Mouse (Mus musculus) retina, adult 2 months (tissue): ENCODE measurements around the gene Mapk1.
A peak's percentile ranks its signal among the peaks of the same experiment; 100 is the strongest.
"Not testable (repeated sequence)": the region's sequence is repeated elsewhere in the genome, so short reads cannot be mapped to it uniquely, and the experiment has no call there.

Experiments used
- DNase-seq: peaks from one replicate; pipeline ENCODE4 v3.0.0-alpha.2; 2012; ENCODE audit warnings: low read depth, low spot score

The Mapk1 gene

GRCm38 (mm10) chr16:16983131-16983533, at the start of gene Mapk1:
Gene Mapk1, plus strand, starts transcription at chr16:16983382.
- peak; percentile 84 for DNase-seq

- no peak for DNase-seq
Measured at GRCm38 (mm10) chr16:16939543-16939942, 43.6 kb upstream of the Mapk1 start.

- no peak for DNase-seq
Measured at GRCm38 (mm10) chr16:16941078-16941477, 42.1 kb upstream of the Mapk1 start.

- DNase-seq: no peak
Measured at GRCm38 (mm10) chr16:16958575-16958974, 24.6 kb upstream of the Mapk1 start.

GRCm38 (mm10) chr16:16959907-16960306, 23.3 kb upstream of the Mapk1 start:
- no peak for DNase-seq

GRCm38 (mm10) chr16:16965149-16965548, 18.0 kb upstream of the Mapk1 start:
- no peak for DNase-seq

- no peak for DNase-seq
Measured at GRCm38 (mm10) chr16:16966290-16966689, 16.9 kb upstream of the Mapk1 start.

- no peak for DNase-seq
Measured at GRCm38 (mm10) chr16:16978061-16978460, 5.1 kb upstream of the Mapk1 start.

GRCm38 (mm10) chr16:16978765-16979164, 4.4 kb upstream of the Mapk1 start:
- no peak for DNase-seq

GRCm38 (mm10) chr16:16982636-16983035, 546 bp upstream of the Mapk1 start:
- DNase-seq: no peak

GRCm38 (mm10) chr16:16983534-16984422, 596 bp downstream of the Mapk1 start:
- DNase-seq: peak; percentile 13

- no peak for DNase-seq
Measured at GRCm38 (mm10) chr16:16984423-16984941, 1.3 kb downstream of the Mapk1 start.

GRCm38 (mm10) chr16:16987248-16987647, 4.1 kb downstream of the Mapk1 start:
- DNase-seq: no peak

GRCm38 (mm10) chr16:16988842-16989241, 5.7 kb downstream of the Mapk1 start:
- DNase-seq: no peak

GRCm38 (mm10) chr16:16990021-16990420, 6.8 kb downstream of the Mapk1 start:
- no peak for DNase-seq

- DNase-seq: no peak
Measured at GRCm38 (mm10) chr16:16994426-16995052, 11.4 kb downstream of the Mapk1 start.

- not testable (repeated sequence) for DNase-seq
Measured at GRCm38 (mm10) chr16:16996121-16996729, 13.0 kb downstream of the Mapk1 start.

- DNase-seq: no peak
Measured at GRCm38 (mm10) chr16:17001109-17001508, 17.9 kb downstream of the Mapk1 start.

- DNase-seq: no peak
Measured at GRCm38 (mm10) chr16:17007070-17007469, 23.9 kb downstream of the Mapk1 start.

GRCm38 (mm10) chr16:17010036-17010435, 26.9 kb downstream of the Mapk1 start:
- no peak for DNase-seq

GRCm38 (mm10) chr16:17012583-17012982, 29.4 kb downstream of the Mapk1 start:
- no peak for DNase-seq
